Mouse (Mus musculus) midbrain, embryonic 11.5 days (tissue): Measurements from ENCODE around the gene Rbm31y. TPM values are rescaled to one million over a fixed set of nuclear protein-coding genes. Genes with fewer than 3 reads are reported as not detected.
"Not testable (repeated sequence)": the region's sequence is repeated elsewhere in the genome, so short reads cannot be mapped to it uniquely, and the experiment has no call there.

ENCODE experiments used
- ATAC-seq: fragments of 200-750 bp; cut with Nextera tagmentation; 2 replicates; pipeline ENCODE4 v1.8.0; 2017; ENCODE audit warnings: moderate TSS enrichment, moderate library complexity; ENCODE audit not compliant: low FRiP score
- DNase-seq: peaks from one replicate; pipeline ENCODE4 v3.0.0; 2015; ENCODE audit warnings: low spot score; ENCODE audit errors: missing footprints
- H3K27ac ChIP-seq: fragments of 300-500 bp; sonication (generic); 2 replicates; pipeline ENCODE4 v1.5.1; 2014; ENCODE audit warnings: low read depth, low read length
- H3K27me3 ChIP-seq: fragments of 300-500 bp; sonication (generic); 2 replicates; pipeline ENCODE4 v1.6.1; 2014; ENCODE audit warnings: mild to moderate bottlenecking, low read length, moderate library complexity, mixed read lengths; ENCODE audit not compliant: control insufficient read depth, insufficient read depth
- H3K36me3 ChIP-seq: fragments of 300-500 bp; sonication (generic); 2 replicates; pipeline ENCODE4 v1.6.1; 2014; ENCODE audit warnings: mild to moderate bottlenecking, low read length, moderate library complexity, mixed read lengths; ENCODE audit not compliant: control insufficient read depth, insufficient read depth
- H3K4me1 ChIP-seq: fragments of 300-500 bp; sonication (generic); 2 replicates; pipeline ENCODE4 v1.6.1; 2014; ENCODE audit warnings: low read length; ENCODE audit not compliant: control insufficient read depth, insufficient read depth
- H3K4me2 ChIP-seq: fragments of 300-500 bp; sonication (generic); 2 replicates; pipeline ENCODE4 v1.6.1; 2014; ENCODE audit warnings: mild to moderate bottlenecking, moderate library complexity
- H3K4me3 ChIP-seq: fragments of 300-500 bp; sonication (generic); 2 replicates; pipeline ENCODE4 v1.5.1; 2014; ENCODE audit warnings: low read depth, low read length
- H3K9ac ChIP-seq: fragments of 300-500 bp; sonication (generic); 2 replicates; pipeline ENCODE4 v1.6.1; 2014; ENCODE audit warnings: low read length
- H3K9me3 ChIP-seq: fragments of 300-500 bp; sonication (generic); 2 replicates; pipeline ENCODE4 v1.6.1; 2016; ENCODE audit warnings: low read length; ENCODE audit not compliant: control insufficient read depth
- WGBS: fragments of 180-500 bp; shearing (Covaris S2); extraction: QIAGEN DNeasy Blood & Tissue Kit; methylation state at CpG from one replicate; pipeline ENCODE4 v1.1.7; 2014; 5-methylcytosine and 5-hydroxymethylcytosine counted together
- polyA plus RNA-seq: library from polyadenylated mRNA; unstranded; fragments of >200 nt; fragmentation: Nextera tagmentation; extraction: Ambion mirVana; gene quantifications from 2 replicates; pipeline ENCODE4 v1.2.1, GENCODE M21; 2014

The Rbm31y gene
- polyA plus RNA-seq, result not detected in 2 replicates

DNA sequence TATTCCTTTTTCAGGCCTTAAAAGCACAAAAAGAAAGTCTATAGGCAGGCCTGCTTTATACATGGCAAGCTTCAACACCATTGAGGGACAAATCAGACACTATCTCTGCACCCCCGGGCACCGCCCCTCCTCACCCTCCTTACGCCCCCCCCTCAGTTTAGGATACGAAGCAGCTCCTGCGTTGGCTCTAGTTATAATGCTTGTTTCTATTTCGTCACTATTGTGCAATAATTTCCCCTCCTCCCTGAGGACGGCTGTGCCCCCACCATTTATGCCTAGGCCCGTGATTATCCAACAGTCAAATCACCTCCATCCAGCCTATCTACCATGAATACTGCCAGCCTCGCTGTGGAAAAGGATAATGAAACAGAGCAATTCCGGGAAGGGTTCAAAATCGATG lies at the start of gene Rbm31y:
TSS of gene Rbm31y (plus strand) at position 301 of the 400 bp plus-strand sequence.
- not testable (repeated sequence) for H3K4me2 ChIP-seq, H3K9ac ChIP-seq, H3K27me3 ChIP-seq, H3K4me1 ChIP-seq, H3K27ac ChIP-seq, DNase-seq, H3K9me3 ChIP-seq, H3K4me3 ChIP-seq, H3K36me3 ChIP-seq, ATAC-seq
- no CpG with 5 or more reads among the region's 11 CpGs for WGBS
